Mouse (Mus musculus) midbrain, embryonic 15.5 days (tissue): ENCODE data around the gene Hoxd9. TPM values are rescaled to one million over a fixed set of nuclear protein-coding genes. Genes with fewer than 3 reads are reported as not detected.

Experiments
- ATAC-seq: fragments of 200-750 bp; cut with Nextera tagmentation; replicated peaks from 2 replicates; pipeline ENCODE4 v1.8.0; 2017; ENCODE audit warnings: moderate TSS enrichment
- H3K27ac ChIP-seq: fragments of 300-500 bp; sonication (generic); 2 replicates; pipeline ENCODE4 v1.5.1; 2015; ENCODE audit warnings: mild to moderate bottlenecking, inconsistent platforms
- H3K27me3 ChIP-seq: fragments of 300-500 bp; sonication (generic); replicated peaks from 2 replicates; pipeline ENCODE4 v1.6.1; 2015; ENCODE audit warnings: inconsistent platforms
- H3K36me3 ChIP-seq: fragments of 300-500 bp; sonication (generic); replicated peaks from 2 replicates; pipeline ENCODE4 v1.6.1; 2015; ENCODE audit warnings: inconsistent platforms
- H3K4me1 ChIP-seq: fragments of 300-500 bp; sonication (generic); 2 replicates; pipeline ENCODE4 v1.6.1; 2015; ENCODE audit warnings: inconsistent platforms
- H3K4me2 ChIP-seq: fragments of 300-500 bp; sonication (generic); 2 replicates; pipeline ENCODE4 v1.6.1; 2015; ENCODE audit warnings: inconsistent platforms, mild to moderate bottlenecking, moderate library complexity
- H3K4me3 ChIP-seq: fragments of 300-500 bp; sonication (generic); 2 replicates; pipeline ENCODE4 v1.5.1; 2015; ENCODE audit warnings: mild to moderate bottlenecking, inconsistent platforms
- H3K9ac ChIP-seq: fragments of 300-500 bp; sonication (generic); 2 replicates; pipeline ENCODE4 v1.6.1; 2015; ENCODE audit warnings: mild to moderate bottlenecking, inconsistent platforms
- H3K9me3 ChIP-seq: fragments of 300-500 bp; sonication (generic); 2 replicates; pipeline ENCODE4 v1.6.1; 2016; ENCODE audit warnings: inconsistent platforms
- WGBS: fragments of 180-500 bp; shearing (Covaris S2); methylation state at CpG from one replicate; pipeline ENCODE4 v1.1.7; 2015; ENCODE audit warnings: mixed read lengths; 5-methylcytosine and 5-hydroxymethylcytosine counted together
- polyA plus RNA-seq: library from polyadenylated mRNA; unstranded; fragments of >200 nt; fragmentation: Nextera tagmentation; extraction: Ambion mirVana; gene quantifications from 2 replicates; pipeline ENCODE4 v1.2.1, GENCODE M21; 2015

Hoxd9 gene
- polyA plus RNA-seq, 1 experiment from 2014 or later = not detected

- under 1% methylated on average over 24 of the region's 24 CpGs for WGBS
- Histone ChIP-seq H3K4me2 (no peak overlapping the region), H3K9ac (no peak overlapping the region), H3K4me3 (no peak overlapping the region), H3K36me3 (no peaks in the 10 kb centered on the region), H3K9me3 (no peaks in the 10 kb centered on the region), H3K4me1 (no peaks in the 10 kb centered on the region), H3K27ac (no peak overlapping the region), H3K27me3 (peaks cover 88% of the 10 kb centered on the region)
- no peak for ATAC-seq
These were observed 7.8 kb upstream of the Hoxd9 start for GRCm38 (mm10) chr2:74689574-74690337.

- peaks cover 88% of the 10 kb centered on the region for H3K27me3 ChIP-seq
- H3K9ac ChIP-seq = no peak overlapping the region
- WGBS = 9% methylated on average over 8 of the region's 8 CpGs
- no peaks in the 10 kb centered on the region for H3K9me3 ChIP-seq
- no peak overlapping the region for H3K4me2 ChIP-seq
- H3K36me3 ChIP-seq = no peaks in the 10 kb centered on the region
- no peak for ATAC-seq
- no peak overlapping the region for H3K27ac ChIP-seq
- no peaks in the 10 kb centered on the region for H3K4me1 ChIP-seq
- no peak overlapping the region for H3K4me3 ChIP-seq
These were observed 7.2 kb upstream of the Hoxd9 start for GRCm38 (mm10) chr2:74690338-74690716.

GRCm38 (mm10) chr2:74691022-74691951 is 6.2 kb upstream of the Hoxd9 start, which contains the start of gene Hoxd10:
Gene Hoxd10, plus strand, starts transcription at chr2:74691924.
- Histone ChIP-seq H3K27me3 (peaks cover 93% of the 10 kb centered on the region), H3K4me3 (no peak within 1 kb of the TSS), H3K9ac (no peak within 1 kb of the TSS), H3K27ac (no peak within 1 kb of the TSS), H3K9me3 (no peaks in the 10 kb centered on the region), H3K36me3 (no peaks in the 10 kb centered on the region), H3K4me2 (no peak within 1 kb of the TSS), H3K4me1 (no peaks in the 10 kb centered on the region)
- no peak for ATAC-seq
- 1% methylated on average over 56 of the region's 56 CpGs for WGBS

- Histone ChIP-seq H3K4me3 (no peak overlapping the region), H3K9ac (no peak overlapping the region), H3K27me3 (peaks cover 93% of the 10 kb centered on the region), H3K4me1 (no peaks in the 10 kb centered on the region), H3K9me3 (no peaks in the 10 kb centered on the region), H3K4me2 (no peak overlapping the region), H3K36me3 (no peaks in the 10 kb centered on the region), H3K27ac (no peak overlapping the region)
- 4% methylated on average over 35 of the region's 35 CpGs for WGBS
- ATAC-seq = no peak
These were observed 5.3 kb upstream of the Hoxd9 start for GRCm38 (mm10) chr2:74691995-74692807.

- Histone ChIP-seq H3K4me1 (peaks cover 5% of the 10 kb centered on the region; the same call in 1 of the 2 replicates), H3K27me3 (peaks cover 93% of the 10 kb centered on the region), H3K9me3 (no peaks in the 10 kb centered on the region), H3K27ac (no peak overlapping the region), H3K4me3 (no peak overlapping the region), H3K4me2 (no peak overlapping the region), H3K36me3 (no peaks in the 10 kb centered on the region), H3K9ac (no peak overlapping the region)
- 2% methylated on average over 20 of the region's 20 CpGs for WGBS
- no peak for ATAC-seq
These were observed 4.6 kb upstream of the Hoxd9 start for GRCm38 (mm10) chr2:74692808-74693431.

GRCm38 (mm10) chr2:74693432-74693827 is 4.1 kb upstream of the Hoxd9 start:
- Histone ChIP-seq H3K9me3 (no peaks in the 10 kb centered on the region), H3K9ac (no peak overlapping the region), H3K27me3 (peaks cover 90% of the 10 kb centered on the region), H3K27ac (no peak overlapping the region), H3K36me3 (no peaks in the 10 kb centered on the region), H3K4me2 (no peak overlapping the region), H3K4me1 (peaks cover 8% of the 10 kb centered on the region; the same call in 1 of the 2 replicates), H3K4me3 (no peak overlapping the region)
- 7% methylated on average over 4 of the region's 4 CpGs for WGBS
- no peak for ATAC-seq

GRCm38 (mm10) chr2:74694066-74694465 is 3.5 kb upstream of the Hoxd9 start:
- WGBS = 2% methylated on average over 16 of the region's 16 CpGs
- no peak for ATAC-seq
- Histone ChIP-seq H3K9me3 (no peaks in the 10 kb centered on the region), H3K9ac (no peak overlapping the region), H3K4me2 (no peak overlapping the region), H3K27ac (no peak overlapping the region), H3K27me3 (peaks cover 90% of the 10 kb centered on the region), H3K36me3 (no peaks in the 10 kb centered on the region), H3K4me3 (no peak overlapping the region), H3K4me1 (peaks cover 8% of the 10 kb centered on the region; the same call in 1 of the 2 replicates)

- Histone ChIP-seq H3K4me3 (no peak overlapping the region), H3K36me3 (no peaks in the 10 kb centered on the region), H3K27ac (no peak overlapping the region), H3K4me2 (no peak overlapping the region), H3K27me3 (peaks cover 94% of the 10 kb centered on the region), H3K9ac (no peak overlapping the region), H3K9me3 (no peaks in the 10 kb centered on the region), H3K4me1 (peaks cover 8% of the 10 kb centered on the region; the same call in 1 of the 2 replicates)
- 9% methylated on average over 1 of the region's 1 CpGs for WGBS
- ATAC-seq = no peak
These were observed 2.1 kb upstream of the Hoxd9 start for GRCm38 (mm10) chr2:74695383-74695782.

- Histone ChIP-seq H3K4me3 (no peak overlapping the region), H3K9ac (no peak overlapping the region), H3K9me3 (no peaks in the 10 kb centered on the region), H3K36me3 (no peaks in the 10 kb centered on the region), H3K4me1 (peaks cover 8% of the 10 kb centered on the region; the same call in 1 of the 2 replicates), H3K27me3 (peaks cover 97% of the 10 kb centered on the region), H3K27ac (no peak overlapping the region), H3K4me2 (no peak overlapping the region)
- 2% methylated on average over 7 of the region's 7 CpGs for WGBS
- ATAC-seq = no peak
These were observed 1.6 kb upstream of the Hoxd9 start for GRCm38 (mm10) chr2:74695813-74696430.

GRCm38 (mm10) chr2:74696442-74697335 is 838 bp upstream of the Hoxd9 start:
- ATAC-seq = no peak
- Histone ChIP-seq H3K36me3 (no peaks in the 10 kb centered on the region), H3K27ac (no peak overlapping the region), H3K4me1 (peaks cover 8% of the 10 kb centered on the region; the same call in 1 of the 2 replicates), H3K9ac (no peak overlapping the region), H3K27me3 (peaks cover 97% of the 10 kb centered on the region), H3K9me3 (no peaks in the 10 kb centered on the region), H3K4me2 (no peak overlapping the region), H3K4me3 (no peak overlapping the region)
- WGBS = under 1% methylated on average over 34 of the region's 34 CpGs
